Mouse (Mus musculus): Measurements from ENCODE around the gene Raet1e.
"Not testable (repeated sequence)": the region's sequence is repeated elsewhere in the genome, so short reads cannot be mapped to it uniquely, and the experiment has no call there.

Raet1e gene

GRCm38 (mm10) chr10:22158310-22158999 lies at the start of gene Raet1e, which contains the start of gene H60b:
Raet1e (plus strand) TSS chr10:22158569.
H60b (plus strand) TSS chr10:22158586.
- DNase-seq = peak; percentile 76 to 84

GRCm38 (mm10) chr10:22140665-22141280 lies 17.6 kb upstream of the Raet1e start:
- DNase-seq = peak; percentile 82 to 88

- peak in 1 of 2 experiments; percentile 26 for DNase-seq
Observed at GRCm38 (mm10) chr10:22142194-22142593, 16.2 kb upstream of the Raet1e start.

- no peak for DNase-seq
Observed at GRCm38 (mm10) chr10:22142926-22143325, 15.4 kb upstream of the Raet1e start.

GRCm38 (mm10) chr10:22148441-22149072 lies 9.8 kb upstream of the Raet1e start:
- DNase-seq = peak; percentile 81 to 89

- DNase-seq = no peak
Observed at GRCm38 (mm10) chr10:22149073-22149690, 9.2 kb upstream of the Raet1e start, which contains the start of gene E030030I06Rik. E030030I06Rik (minus strand) TSS chr10:22149270.

GRCm38 (mm10) chr10:22149691-22150465 lies 8.5 kb upstream of the Raet1e start:
- peak in 1 of 2 experiments; percentile 37 for DNase-seq

- DNase-seq = peak in 1 of 2 experiments; percentile 22
Observed at GRCm38 (mm10) chr10:22150593-22150992, 7.8 kb upstream of the Raet1e start.

- DNase-seq = peak in 1 of 2 experiments; percentile 15
Observed at GRCm38 (mm10) chr10:22151056-22151862, 7.1 kb upstream of the Raet1e start.

- peak in 1 of 2 experiments; percentile 7 for DNase-seq
Observed at GRCm38 (mm10) chr10:22151863-22152640, 6.3 kb upstream of the Raet1e start.

GRCm38 (mm10) chr10:22153147-22153690 lies 5.2 kb upstream of the Raet1e start:
- not testable (repeated sequence) for DNase-seq

GRCm38 (mm10) chr10:22154127-22154526 lies 4.2 kb upstream of the Raet1e start:
- peak in 1 of 2 experiments; percentile 38 for DNase-seq

- no peak for DNase-seq
Observed at GRCm38 (mm10) chr10:22154871-22155799, 3.2 kb upstream of the Raet1e start.

- no peak for DNase-seq
Observed at GRCm38 (mm10) chr10:22159131-22159561, 777 bp downstream of the Raet1e start.

GRCm38 (mm10) chr10:22159581-22160140 lies 1.3 kb downstream of the Raet1e start:
- DNase-seq = no peak

- DNase-seq = not testable (repeated sequence)
Observed at GRCm38 (mm10) chr10:22163279-22163678, 4.9 kb downstream of the Raet1e start.

GRCm38 (mm10) chr10:22163705-22164583 lies 5.6 kb downstream of the Raet1e start:
- DNase-seq = peak; percentile 66 to 85
